Mouse (Mus musculus): ENCODE data around the gene Pacsin2.

- TF ChIP-seq TAL1 (IDR thresholded peaks at IDR 0.05; ENCODE audit: low read length) (no peak), GATA1 (IDR thresholded peaks at IDR 0.05; ENCODE audit: low read length) (no peak)
Measured at GRCm38 (mm10) chr15:83417916-83418315, 46.5 kb downstream of the Pacsin2 start.

Measured in erythroblast, embryonic 14.5 days (primary cell).